Mouse (Mus musculus): Measurements from ENCODE around the gene Olfr1339. TPM values are rescaled to one million over a fixed set of nuclear protein-coding genes. Genes with fewer than 3 reads are reported as not detected.

The Olfr1339 gene
- total RNA-seq (2021), result not detected

DNA sequence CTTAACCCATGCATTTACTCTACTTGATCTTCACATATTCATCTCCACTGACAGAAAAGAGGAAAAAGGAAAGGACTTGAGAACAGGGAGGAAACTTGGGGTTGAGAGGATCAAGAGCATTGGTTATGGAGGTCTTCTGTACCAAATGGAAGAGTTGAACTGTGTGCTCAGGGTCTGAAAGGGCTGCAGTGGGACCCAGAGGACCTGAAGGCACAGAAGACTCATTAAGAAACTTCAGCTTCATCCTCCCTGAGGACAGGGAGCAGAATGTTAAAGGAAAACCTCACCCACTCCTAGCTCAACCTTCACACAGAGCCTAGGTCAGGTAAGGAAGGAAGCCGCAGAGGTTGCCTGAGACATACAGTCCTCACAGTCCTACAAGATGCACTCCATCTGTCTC is at the start of gene Olfr1339:
TSS of gene Olfr1339 (plus strand) at position 301 of the 400 bp plus-strand sequence.
- intact Hi-C loops (cut with DNase I), result no loop called here
- no peak for DNase-seq (ENCODE audit: low spot score)

DNA sequence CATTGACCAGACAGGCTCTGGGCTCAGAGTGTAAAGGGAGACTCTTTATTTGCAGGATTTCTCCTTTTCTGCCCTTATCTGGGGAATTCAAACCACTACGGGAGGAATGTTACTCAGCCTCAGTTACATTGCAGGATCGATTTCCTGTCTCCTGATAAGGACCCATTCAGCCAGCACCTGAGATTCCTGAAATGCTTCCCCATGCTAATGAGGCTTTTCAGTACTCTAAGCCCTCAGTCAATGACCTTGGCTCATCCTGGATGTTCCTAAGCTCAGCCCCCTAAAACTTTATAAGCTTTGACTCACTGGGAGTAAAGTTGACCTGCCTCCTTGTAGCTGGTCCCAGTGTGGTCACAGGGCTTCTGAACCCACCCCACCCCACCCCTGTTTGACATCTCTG is 44.9 kb upstream of the Olfr1339 start:
- DNase-seq (ENCODE audit: low spot score), result no peak
- intact Hi-C loops (cut with DNase I), result no loop called here

DNA sequence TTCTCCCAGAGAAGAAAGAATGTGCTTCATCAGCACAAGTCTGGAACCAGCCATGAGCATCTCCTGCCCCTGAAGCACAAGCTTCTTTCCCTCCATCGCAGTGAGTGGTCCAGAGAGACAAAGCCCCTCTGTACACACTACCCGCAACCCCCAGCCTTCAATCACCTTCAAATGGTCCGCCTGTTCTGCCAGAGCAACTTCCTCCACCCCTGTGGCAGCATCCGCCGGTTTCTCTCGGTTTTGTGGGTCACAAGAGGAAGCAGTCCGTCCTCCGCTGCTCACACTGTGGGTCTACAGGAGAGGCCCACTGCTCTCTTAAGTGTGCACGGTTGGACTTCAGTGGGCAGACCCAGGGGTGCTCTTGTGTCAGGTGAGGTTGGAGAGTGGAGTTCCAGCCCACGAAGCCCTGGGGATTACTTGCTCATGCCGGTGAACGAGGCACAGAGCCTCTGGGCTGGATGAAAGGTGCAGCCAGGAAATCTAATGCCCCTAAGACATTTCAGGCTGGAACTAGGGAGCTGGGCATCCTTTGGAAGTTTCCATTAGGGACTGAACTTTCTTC is 39.5 kb upstream of the Olfr1339 start, which contains the start of gene Olfr1342:
TSS of gene Olfr1342 (minus strand) at position 345 of the 562 bp plus-strand sequence.
- intact Hi-C loops (cut with DNase I), result no loop called here

DNA sequence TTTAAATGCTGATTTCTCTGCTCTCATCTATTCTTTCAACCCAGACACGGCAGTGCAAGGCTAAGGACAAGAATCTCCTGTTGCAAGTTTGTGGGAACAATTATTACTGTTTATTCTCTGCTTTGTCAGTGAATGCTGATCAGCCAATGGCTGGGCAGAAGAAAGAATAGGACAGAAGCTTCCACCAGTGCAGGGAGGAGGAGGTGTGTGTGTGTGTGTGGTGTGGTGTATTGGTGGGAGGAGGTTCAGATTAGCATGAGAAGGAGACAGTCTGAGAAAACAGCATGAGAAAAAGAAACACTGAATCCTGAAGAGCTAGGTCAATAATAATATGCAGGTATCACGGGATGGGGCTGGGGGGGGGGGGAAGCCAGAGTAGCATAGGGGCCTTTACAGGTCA is 38.2 kb upstream of the Olfr1339 start:
- DNase-seq (ENCODE audit: low spot score), result no peak
- intact Hi-C loops (cut with DNase I), result no loop called here

More for the DNA sequence above, 39.5 kb upstream of the Olfr1339 start, which contains the start of gene Olfr1342:
- no peak for DNase-seq (ENCODE audit: low spot score)

DNA sequence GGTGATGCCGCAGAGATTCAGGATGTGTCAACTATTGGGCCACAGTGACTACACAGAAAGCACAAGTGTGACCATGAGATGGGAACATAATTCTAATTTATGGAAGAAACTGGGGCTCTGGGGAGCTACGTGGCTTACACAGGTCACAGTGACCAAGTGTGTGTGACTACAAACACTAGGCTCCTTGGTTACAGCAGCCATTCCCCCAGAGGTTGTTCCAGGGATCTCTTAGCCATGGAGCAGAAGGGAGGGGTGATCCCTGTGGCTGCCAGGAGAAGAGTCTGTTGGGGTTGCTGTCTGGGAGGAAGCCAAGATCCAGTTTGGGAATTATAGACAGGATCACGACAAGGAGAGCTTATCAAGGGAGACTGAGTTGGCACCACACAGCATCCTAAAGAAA is 28.8 kb upstream of the Olfr1339 start, which contains the start of gene Olfr1341:
TSS of gene Olfr1341 (plus strand) at position 301 of the 400 bp plus-strand sequence.
- intact Hi-C loops (cut with DNase I), result no loop called here
- DNase-seq (ENCODE audit: low spot score), result no peak

DNA sequence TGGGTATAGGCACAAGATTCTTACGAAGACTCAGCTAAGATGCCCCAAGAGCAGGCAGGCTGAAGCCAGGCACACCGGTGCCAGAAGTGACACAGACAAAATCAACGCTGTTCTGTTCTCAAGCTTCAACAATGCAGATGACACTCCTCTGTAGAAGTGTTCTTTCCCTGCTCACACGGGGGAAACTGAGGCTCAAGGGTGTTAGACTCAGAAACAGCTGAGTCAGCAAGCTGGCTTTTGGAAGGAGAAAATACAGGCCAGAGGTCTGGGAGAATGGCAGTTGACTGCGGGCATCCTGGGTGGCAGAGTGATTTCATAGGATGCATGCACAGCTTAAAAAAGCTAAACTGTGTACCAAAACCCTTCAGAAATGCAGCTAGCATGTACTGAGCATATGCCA is 23.9 kb upstream of the Olfr1339 start:
- intact Hi-C loops (cut with DNase I), result no loop called here
- no peak for DNase-seq (ENCODE audit: low spot score)

DNA sequence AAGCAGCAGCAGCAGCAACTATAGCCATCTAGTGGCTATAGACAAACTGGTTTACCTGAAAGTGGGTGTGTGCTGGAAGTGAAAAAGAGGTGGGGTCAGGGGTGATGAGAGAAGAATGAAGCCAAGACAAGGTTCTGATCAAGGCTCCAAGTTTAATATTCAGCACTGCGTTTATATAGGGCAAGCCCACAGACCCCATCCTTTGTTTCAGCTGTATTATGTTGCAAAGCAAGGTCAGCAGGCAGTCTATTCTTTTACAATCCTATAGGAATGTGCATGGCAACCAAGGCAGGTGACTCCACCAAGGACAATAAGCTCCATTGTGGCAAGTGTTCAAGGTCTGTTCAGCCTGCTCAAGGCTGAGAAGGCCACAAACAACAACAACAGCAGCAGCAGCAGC is 20.3 kb upstream of the Olfr1339 start:
- intact Hi-C loops (cut with DNase I), result no loop called here
- DNase-seq (ENCODE audit: low spot score), result no peak

DNA sequence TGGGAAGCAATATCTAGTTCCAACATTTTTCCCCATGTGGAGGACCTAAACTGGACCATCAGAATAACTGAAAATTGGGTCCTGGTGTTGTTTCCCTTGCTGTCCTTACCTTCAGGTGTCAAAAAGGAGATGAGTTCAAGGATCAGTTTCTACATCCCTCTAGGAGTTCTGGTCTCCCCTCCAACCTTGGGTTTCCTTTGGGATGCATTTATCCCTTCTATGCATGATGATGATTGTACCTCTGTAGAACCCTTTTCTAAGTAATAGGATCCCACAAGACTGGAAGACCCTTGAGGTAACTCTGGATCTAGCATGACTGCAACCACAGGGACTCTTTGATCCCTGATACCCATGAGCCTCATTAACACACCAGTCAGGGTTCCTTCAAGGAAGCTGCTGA is 12.1 kb upstream of the Olfr1339 start, which contains the start of gene Olfr1340:
TSS of gene Olfr1340 (plus strand) at position 301 of the 400 bp plus-strand sequence.
- intact Hi-C loops (cut with DNase I), result no loop called here

DNA sequence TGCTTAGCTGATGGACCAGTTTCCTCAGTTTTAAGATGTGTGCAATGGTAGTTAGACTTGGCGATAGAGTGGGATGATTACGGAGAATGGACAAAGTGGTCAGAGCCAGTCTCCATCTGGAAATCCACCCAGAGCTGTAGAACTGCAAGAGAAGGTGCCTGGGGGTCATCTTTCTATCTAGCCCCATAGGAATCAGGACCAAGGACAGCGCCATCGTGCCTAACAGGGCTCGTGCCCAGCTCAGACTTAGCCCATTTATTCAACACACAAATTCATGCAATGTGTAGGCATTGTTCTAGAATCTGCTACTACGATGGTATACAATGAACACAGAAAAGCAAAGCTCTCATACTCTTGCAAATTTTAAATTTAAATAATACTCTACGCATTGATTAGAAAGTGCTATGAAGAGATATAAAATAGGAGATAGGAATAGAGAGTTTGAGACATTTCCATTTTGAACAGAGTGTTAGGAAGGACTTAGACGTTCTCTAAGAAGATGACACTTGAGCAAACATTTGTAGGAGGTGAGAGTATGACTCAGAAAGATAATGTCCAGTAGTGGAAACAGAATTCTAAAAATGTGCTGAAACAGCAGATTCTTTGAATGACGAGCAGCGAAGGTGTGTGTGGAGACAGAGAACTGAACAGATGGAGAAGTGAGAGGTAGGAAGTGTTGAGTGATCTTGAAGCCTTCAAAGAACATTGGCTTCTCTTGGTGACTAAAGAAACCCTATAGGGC is 10.1 kb upstream of the Olfr1339 start:
- intact Hi-C loops (cut with DNase I), result no loop called here
- no peak for DNase-seq (ENCODE audit: low spot score)

More for the DNA sequence above, 12.1 kb upstream of the Olfr1339 start, which contains the start of gene Olfr1340:
- no peak for DNase-seq (ENCODE audit: low spot score)

DNA sequence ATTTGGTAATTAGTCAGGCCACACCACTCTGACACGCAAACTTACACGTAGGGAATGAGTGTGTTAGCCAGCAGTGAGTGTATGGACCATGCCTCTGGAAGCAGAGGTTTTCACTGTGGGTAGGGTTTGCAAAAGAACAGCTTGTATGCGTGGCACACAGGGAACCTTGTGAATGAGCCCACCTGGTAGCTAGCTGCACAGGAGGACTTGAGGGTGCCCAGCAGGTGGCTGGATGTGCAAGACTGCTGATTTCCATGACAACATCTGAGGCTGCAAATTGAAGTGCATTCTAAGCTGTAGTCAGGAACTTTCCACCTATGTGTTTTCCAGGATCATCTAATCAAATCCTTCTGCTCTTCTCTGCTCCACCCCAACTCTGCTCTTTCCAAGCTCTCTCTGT is 7.6 kb downstream of the Olfr1339 start:
- no peak for DNase-seq (ENCODE audit: low spot score)
- intact Hi-C loops (cut with DNase I), result loop anchor here (5.0 kb wide), 1 partner anchor 33 kb away; no protein-coding TSS in a partner anchor

DNA sequence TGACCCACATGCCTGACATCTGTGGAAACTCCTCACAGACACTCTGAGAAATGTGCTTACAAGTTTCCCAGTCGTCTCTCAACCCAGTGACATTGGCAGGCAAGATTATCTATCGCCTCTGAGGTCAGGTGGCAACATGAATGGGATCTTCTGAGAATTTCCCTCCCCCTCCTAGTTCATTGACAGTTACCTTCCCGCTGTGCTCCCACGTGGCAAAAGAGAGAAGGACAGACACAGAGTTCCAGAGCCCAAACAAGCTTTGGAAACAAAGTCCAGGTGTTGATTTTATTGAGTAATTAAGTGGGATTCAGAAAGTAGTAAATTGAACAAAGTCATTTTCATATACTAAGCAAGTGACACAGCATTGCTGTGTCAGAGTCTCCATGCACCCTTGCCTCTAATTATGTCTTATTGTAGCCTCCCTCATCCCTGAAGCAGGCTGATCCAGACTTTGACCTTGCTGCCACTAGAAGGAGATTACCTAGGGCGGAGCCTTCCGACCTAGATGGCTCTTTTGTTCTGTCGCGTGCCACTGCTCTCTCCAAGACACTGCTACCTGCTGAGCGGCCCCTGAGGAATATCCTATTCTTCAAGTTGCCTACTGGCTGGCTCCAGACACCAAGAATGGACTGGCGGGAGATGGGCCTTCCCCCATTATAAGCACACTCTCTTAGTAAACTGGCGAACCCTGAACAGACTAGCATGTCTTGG is 9.2 kb downstream of the Olfr1339 start:
- DNase-seq (ENCODE audit: low spot score), result no peak
- intact Hi-C loops (cut with DNase I), result no loop called here

DNA sequence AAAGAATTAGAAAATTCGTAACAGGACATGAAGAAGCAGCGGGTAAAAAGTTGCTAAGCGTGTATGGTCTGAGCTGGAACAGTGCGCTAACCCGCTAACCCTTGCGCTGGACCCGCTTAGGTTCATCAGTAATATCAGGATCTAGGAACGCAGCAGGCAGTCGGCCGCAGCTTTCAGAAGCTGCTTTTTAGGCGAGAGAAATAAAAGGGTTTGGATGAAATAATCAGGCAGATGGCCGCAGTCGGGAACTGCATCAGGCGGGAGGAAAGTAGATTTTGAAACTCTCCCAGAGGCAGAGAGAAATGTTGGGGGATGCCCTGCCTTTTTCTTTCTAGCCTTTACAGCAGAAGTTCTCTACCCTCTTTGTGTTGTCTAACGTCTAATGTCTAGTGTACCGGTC is 9.9 kb downstream of the Olfr1339 start:
- DNase-seq (ENCODE audit: low spot score), result no peak
- intact Hi-C loops (cut with DNase I), result no loop called here

DNA sequence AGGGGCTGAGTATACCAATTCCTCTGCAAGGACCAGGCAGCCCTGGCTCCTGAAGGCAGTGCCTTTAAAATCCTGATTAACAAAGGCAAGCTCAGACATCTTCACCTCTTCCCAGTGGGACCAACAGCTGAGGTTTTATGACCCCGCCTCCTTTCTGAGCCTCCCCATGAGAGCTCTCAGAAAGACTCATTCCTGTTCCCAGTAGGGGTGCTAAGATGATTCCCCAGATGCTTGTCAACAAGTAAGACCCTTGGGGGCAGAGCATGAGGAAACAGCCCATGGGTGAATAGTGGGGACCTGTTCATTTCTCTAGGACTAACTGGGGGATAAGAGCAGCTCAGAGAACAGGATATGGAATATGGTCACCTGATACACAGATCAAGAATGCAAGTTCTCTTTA is 26.7 kb downstream of the Olfr1339 start, which contains the start of gene Olfr1338:
TSS of gene Olfr1338 (minus strand) at position 101 of the 400 bp plus-strand sequence.
- no peak for DNase-seq (ENCODE audit: low spot score)
- intact Hi-C loops (cut with DNase I), result no loop called here

DNA sequence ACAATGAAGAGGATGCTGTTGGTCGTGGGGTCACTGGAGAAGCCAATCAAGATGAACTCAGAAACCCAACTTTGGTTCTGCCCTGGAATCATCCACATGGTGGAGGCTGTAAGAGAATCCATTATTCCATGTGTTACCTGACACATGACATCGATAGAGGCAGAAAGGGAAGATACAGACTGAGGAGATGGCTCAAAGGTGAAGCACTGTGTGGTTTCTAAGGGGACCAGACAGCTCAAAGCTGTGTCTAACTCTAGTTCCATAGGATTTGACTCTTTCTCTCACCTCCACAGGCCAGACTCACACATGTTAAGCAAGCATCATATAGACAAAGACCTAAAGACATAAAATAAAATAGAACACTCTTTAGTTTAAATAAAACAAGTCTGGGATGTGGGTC is 50.5 kb downstream of the Olfr1339 start, which contains the start of gene Olfr1337:
TSS of gene Olfr1337 (minus strand) at position 101 of the 400 bp plus-strand sequence.
- intact Hi-C loops (cut with DNase I), result no loop called here
- no peak for DNase-seq (ENCODE audit: low spot score)

Other genes starting within 250 kb of the Olfr1339 start
- 10 to 100 TPM; 64.0 to 75.8 TPM for gene Tie1, start 242.1 kb upstream of the Olfr1339 start, total RNA-seq (2021)
- not detected for gene 2610528J11Rik, start 205.2 kb upstream of the Olfr1339 start, total RNA-seq (2021)
- gene Tmem125, start 188.1 kb upstream of the Olfr1339 start, total RNA-seq (2021), result under 1 TPM in 1 of 2 experiments, not detected in 1; 0.17 TPM
- gene Cfap57, start 111.4 kb upstream of the Olfr1339 start, total RNA-seq (2021), result under 1 TPM in 1 of 2 experiments, not detected in 1; 0.05 TPM
- 10 to 100 TPM; 36.6 to 38.2 TPM for gene Ebna1bp2, start 111.4 kb upstream of the Olfr1339 start, total RNA-seq (2021)
- gene Olfr62, start 73.2 kb upstream of the Olfr1339 start, total RNA-seq (2021), result not detected
- gene Olfr1342, start 39.4 kb upstream of the Olfr1339 start, total RNA-seq (2021), result not detected
- not detected for gene Olfr1341, start 28.7 kb upstream of the Olfr1339 start, total RNA-seq (2021)
- gene Olfr1340, start 12.0 kb upstream of the Olfr1339 start, total RNA-seq (2021), result not detected
- not detected for gene Olfr1338, start 26.6 kb downstream of the Olfr1339 start, total RNA-seq (2021)
- gene Olfr1337, start 50.4 kb downstream of the Olfr1339 start, total RNA-seq (2021), result not detected
- gene Olfr1335, start 77.8 kb downstream of the Olfr1339 start, total RNA-seq (2021), result not detected
- not detected for gene Olfr1333, start 104.1 kb downstream of the Olfr1339 start, total RNA-seq (2021)
- not detected for gene Olfr1331, start 132.5 kb downstream of the Olfr1339 start, total RNA-seq (2021)
- gene Olfr1330, start 156.4 kb downstream of the Olfr1339 start, total RNA-seq (2021), result not detected
- not detected for gene Olfr1329, start 185.3 kb downstream of the Olfr1339 start, total RNA-seq (2021)
- gene Olfr1328, start 206.4 kb downstream of the Olfr1339 start, total RNA-seq (2021), result not detected
- gene Lao1, start 229.4 kb downstream of the Olfr1339 start, total RNA-seq (2021), result under 1 TPM; 0.18 to 0.34 TPM